Comparison of ENCODE assay signal across 20 mouse cellular contexts in the genomic region with DNA sequence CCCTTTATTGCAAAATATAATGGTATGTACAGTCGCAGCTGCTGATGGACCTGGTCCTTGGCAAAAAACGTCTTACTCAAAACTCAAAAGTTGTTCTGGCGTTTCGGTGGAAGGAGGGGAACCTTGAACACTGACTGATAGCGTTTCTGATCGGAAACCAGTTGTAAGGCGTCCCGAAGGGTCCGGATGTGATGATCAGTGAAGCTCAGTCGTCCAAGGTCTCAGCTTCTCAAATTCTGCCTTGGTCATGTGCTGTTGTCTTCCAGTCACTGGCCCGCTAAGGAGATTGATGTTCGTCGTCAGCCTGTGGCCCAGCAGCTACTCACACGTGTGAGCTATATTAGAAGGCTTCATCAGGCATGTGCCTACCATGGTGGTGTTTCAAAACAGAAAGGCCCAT.
DNase-seq lines count a peak whose midpoint lies in the region; ATAC-seq and TF ChIP-seq lines count a peak whose summit lies in the region.
"Had no signal": no experiment of that assay in that cellular context is flagged by ENCODE, and none has a peak within 500 bp of the region (broad histone marks: within the 10 kb centered on the region; RNA-seq: fewer than 3 reads in every experiment).

No protein-coding gene starts in this region.

- no peak for TF ChIP-seq CTCF in stomach, postnatal 0 days (IDR thresholded peaks at IDR 0.05; ENCODE audit: low read depth)
- no peak for TF ChIP-seq CTCF in left cerebral cortex, adult 2 months (IDR thresholded peaks at IDR 0.05)

- H3K9ac ChIP-seq in limb, embryonic 12.5 days (replicated peaks), result no peak overlapping the region
- no peak overlapping the region for H3K9ac ChIP-seq in stomach, embryonic 14.5 days (replicated peaks; ENCODE audit: low read depth, low read length)
- no peak overlapping the region for H3K9ac ChIP-seq in stomach, postnatal 0 days (ENCODE audit: low read length)
- H3K9ac ChIP-seq in limb, embryonic 15.5 days, result no peak overlapping the region
- H3K9ac ChIP-seq: forebrain, embryonic 12.5 days; heart, embryonic 15.5 days; hindbrain, embryonic 15.5 days had no signal

- no peak overlapping the region for H3K4me3 ChIP-seq in limb, embryonic 12.5 days (replicated peaks)
- no peak overlapping the region for H3K4me3 ChIP-seq in limb, embryonic 10.5 days
- no peak overlapping the region for H3K4me3 ChIP-seq in stomach, embryonic 14.5 days (ENCODE audit: low read depth, low read length)
- no peak overlapping the region for H3K4me3 ChIP-seq in stomach, postnatal 0 days (ENCODE audit: low read depth, low read length)
- no peak overlapping the region for H3K4me3 ChIP-seq in limb, embryonic 15.5 days
- H3K4me3 ChIP-seq in left cerebral cortex, adult 2 months, result no peak overlapping the region
- H3K4me3 ChIP-seq: forebrain, embryonic 12.5 days; heart, adult 2 months; heart, embryonic 15.5 days; hindbrain, embryonic 10.5 days; hindbrain, embryonic 15.5 days had no signal

- no peak overlapping the region for H3K4me2 ChIP-seq in limb, embryonic 12.5 days
- no peak overlapping the region for H3K4me2 ChIP-seq in stomach, embryonic 14.5 days (replicated peaks; ENCODE audit: low read depth, low read length)
- H3K4me2 ChIP-seq in stomach, postnatal 0 days (replicated peaks; ENCODE audit: low read depth), result no peak overlapping the region
- H3K4me2 ChIP-seq in limb, embryonic 15.5 days, result 0 out of 2 replicates have a peak overlapping the region, but pooled peaks have one; percentile 2
- H3K4me2 ChIP-seq: forebrain, embryonic 12.5 days; heart, embryonic 11.5 days; heart, embryonic 15.5 days; hindbrain, embryonic 15.5 days had no signal

- H3K36me3 ChIP-seq in limb, embryonic 12.5 days, result no peaks in the 10 kb centered on the region
- H3K36me3 ChIP-seq in limb, embryonic 10.5 days, result no peaks in the 10 kb centered on the region
- no peaks in the 10 kb centered on the region for H3K36me3 ChIP-seq in stomach, embryonic 14.5 days (ENCODE audit: control insufficient read depth, insufficient read depth, low read length)
- H3K36me3 ChIP-seq in stomach, postnatal 0 days (ENCODE audit: control insufficient read depth, insufficient read depth, low read length), result no peaks in the 10 kb centered on the region
- H3K36me3 ChIP-seq in limb, embryonic 15.5 days, result no peaks in the 10 kb centered on the region
- H3K36me3 ChIP-seq: forebrain, embryonic 12.5 days; heart, embryonic 15.5 days; hindbrain, embryonic 10.5 days; hindbrain, embryonic 15.5 days had no signal

- peak overlapping the region; percentile 64; the same call in 1 of the 2 replicates for H3K27ac ChIP-seq in limb, embryonic 12.5 days
- no peak overlapping the region for H3K27ac ChIP-seq in limb, embryonic 10.5 days
- H3K27ac ChIP-seq in stomach, embryonic 14.5 days (ENCODE audit: low read length), result peak overlapping the region; percentile 30; the same call in 1 of the 2 replicates
- H3K27ac ChIP-seq in stomach, postnatal 0 days (replicated peaks), result no peak overlapping the region
- peak overlapping the region; percentile 27; the same call in 1 of the 2 replicates for H3K27ac ChIP-seq in limb, embryonic 15.5 days
- no peak overlapping the region for H3K27ac ChIP-seq in left cerebral cortex, adult 2 months
- H3K27ac ChIP-seq: forebrain, embryonic 12.5 days; heart, adult 2 months; hindbrain, embryonic 10.5 days; hindbrain, embryonic 15.5 days had no signal

- H3K9me3 ChIP-seq in limb, embryonic 12.5 days, result no peaks in the 10 kb centered on the region
- no peaks in the 10 kb centered on the region for H3K9me3 ChIP-seq in limb, embryonic 10.5 days (replicated peaks)
- no peaks in the 10 kb centered on the region for H3K9me3 ChIP-seq in stomach, embryonic 14.5 days (ENCODE audit: control insufficient read depth, low read depth, low read length)
- no peaks in the 10 kb centered on the region for H3K9me3 ChIP-seq in stomach, postnatal 0 days (ENCODE audit: control insufficient read depth, low read length)
- no peaks in the 10 kb centered on the region for H3K9me3 ChIP-seq in limb, embryonic 15.5 days
- H3K9me3 ChIP-seq: forebrain, embryonic 12.5 days; heart, embryonic 15.5 days; hindbrain, embryonic 10.5 days; hindbrain, embryonic 15.5 days had no signal

- no peak for DNase-seq in limb, embryonic 10.5 days (ENCODE audit: low spot score)
- no peak for DNase-seq in stomach, postnatal 0 days (ENCODE audit: low spot score)
- no peak for DNase-seq in left cerebral cortex, adult 2 months (ENCODE audit: extremely low spot score in 1 of 2, low spot score in 2 of 2)
- DNase-seq in cerebellum, adult 11-12 months, result no peak
- DNase-seq: adrenal gland, adult 8-10 months; cerebellum, adult 11 months; cerebellum, adult 9-10 months; cerebellum, postnatal 25 days; gastrocnemius, postnatal 10 days; heart, adult 2 months; heart, postnatal 14 days had no signal

- WGBS in limb, embryonic 12.5 days, result 64% methylated on average over 14 of the region's 14 CpGs
- WGBS in limb, embryonic 10.5 days, result 83% methylated on average over 14 of the region's 14 CpGs
- WGBS in stomach, embryonic 14.5 days, result 76% methylated on average over 14 of the region's 14 CpGs
- 66% methylated on average over 14 of the region's 14 CpGs for WGBS in stomach, postnatal 0 days
- 43% methylated on average over 14 of the region's 14 CpGs for WGBS in limb, embryonic 15.5 days

- intact Hi-C loops in left cerebral cortex, adult 2 months (cut with DNase I), result no loop called here

- ATAC-seq in limb, embryonic 12.5 days (ENCODE audit: insufficient number of reproducible peaks, insufficient read depth, low FRiP score, low TSS enrichment, low read depth), result no peak
- no peak for ATAC-seq in stomach, embryonic 14.5 days (ENCODE audit: insufficient number of reproducible peaks, insufficient read depth, low FRiP score, low read depth)
- no peak for ATAC-seq in stomach, postnatal 0 days (ENCODE audit: low FRiP score, low TSS enrichment)
- ATAC-seq in limb, embryonic 15.5 days (ENCODE audit: insufficient number of reproducible peaks, low FRiP score, low TSS enrichment, low read depth), result no peak
- ATAC-seq: forebrain, embryonic 16.5 days had no signal

- no peak for TF ChIP-seq EP300 in stomach, postnatal 0 days (optimal IDR thresholded peaks at IDR 0.05)

- H3K27me3 ChIP-seq in limb, embryonic 12.5 days, result no peaks in the 10 kb centered on the region
- no peaks in the 10 kb centered on the region for H3K27me3 ChIP-seq in limb, embryonic 10.5 days (ENCODE audit: low read depth, poor library complexity, severe bottlenecking)
- no peaks in the 10 kb centered on the region for H3K27me3 ChIP-seq in stomach, embryonic 14.5 days (ENCODE audit: control insufficient read depth, insufficient read depth, low read length)
- no peaks in the 10 kb centered on the region for H3K27me3 ChIP-seq in stomach, postnatal 0 days (ENCODE audit: control insufficient read depth, insufficient read depth, low read length)
- no peaks in the 10 kb centered on the region for H3K27me3 ChIP-seq in limb, embryonic 15.5 days
- H3K27me3 ChIP-seq: forebrain, embryonic 12.5 days; heart, embryonic 15.5 days; hindbrain, embryonic 15.5 days had no signal

- peaks cover 20% of the 10 kb centered on the region for H3K4me1 ChIP-seq in limb, embryonic 12.5 days (replicated peaks)
- peaks cover 17% of the 10 kb centered on the region for H3K4me1 ChIP-seq in limb, embryonic 10.5 days
- 0 out of 2 replicates have a peak, but pooled peaks cover 6% of the 10 kb centered on the region for H3K4me1 ChIP-seq in stomach, embryonic 14.5 days (ENCODE audit: control insufficient read depth, insufficient read depth, low read length)
- no peaks in the 10 kb centered on the region for H3K4me1 ChIP-seq in stomach, postnatal 0 days (replicated peaks; ENCODE audit: control insufficient read depth, insufficient read depth)
- H3K4me1 ChIP-seq in limb, embryonic 15.5 days, result peaks cover 11% of the 10 kb centered on the region
- H3K4me1 ChIP-seq: forebrain, embryonic 12.5 days; hindbrain, embryonic 10.5 days; hindbrain, embryonic 15.5 days had no signal

Comparison
In these comparisons a context has a peak if more than half of its experiments do, and no peak if none do; other contexts are left out.
1. H3K27ac ChIP-seq: peak in limb, embryonic 12.5 days (single experiment), stomach, embryonic 14.5 days (single experiment) and limb, embryonic 15.5 days (single experiment); none in limb, embryonic 10.5 days (single experiment), stomach, postnatal 0 days (single experiment) and left cerebral cortex, adult 2 months (single experiment).